Mouse (Mus musculus) left cerebral cortex, postnatal 36 days (tissue): ENCODE measurements around the gene Dlg4. TPM values are rescaled to one million over a fixed set of nuclear protein-coding genes. Genes with fewer than 3 reads are reported as not detected.
A peak's percentile ranks its signal among the peaks of the same experiment; 100 is the strongest.

Experiments
- DNase-seq, 2 experiments: peaks; one replicate each; pipeline ENCODE4 v3.0.0; 2021 to 2022; ENCODE audit warnings: low spot score in 2 of 2, mixed read lengths in 1 of 2
- intact Hi-C: fragments of 180-260 bp; cut with DNase I; formaldehyde crosslinking; loops from one replicate; pipeline ENCODE4 v1.15.1; 2025
- total RNA-seq, 2 experiments: library from RNA; stranded (reverse); gene quantifications; 2 replicates each; pipeline ENCODE4 v1.2.3; 2021

The Dlg4 gene
- 100 to 1,000 TPM; 867 to 894 TPM for total RNA-seq

DNA sequence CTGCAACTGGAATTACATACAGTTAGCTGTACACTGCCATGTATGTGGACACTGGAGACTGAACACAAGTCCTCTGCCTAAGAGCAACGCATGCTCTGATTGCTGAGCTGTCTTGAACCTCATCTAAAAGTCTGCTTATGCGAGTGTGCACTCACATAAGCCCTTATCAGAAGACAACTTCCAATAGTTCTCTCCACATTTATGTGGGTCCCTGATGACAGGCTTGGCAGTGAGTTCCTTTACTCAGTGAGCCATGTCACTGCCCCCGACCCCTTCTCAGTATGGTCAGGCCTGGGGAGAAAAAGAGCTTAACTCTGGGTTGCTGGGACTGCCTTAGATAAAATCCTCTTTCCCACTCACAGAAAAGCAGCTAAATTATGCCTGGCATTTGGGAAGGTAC is at the start of gene Dlg4:
TSS of gene Dlg4 (plus strand) at position 274 of the 400 bp plus-strand sequence.
- no peak for DNase-seq
- intact Hi-C loops = no loop called here

DNA sequence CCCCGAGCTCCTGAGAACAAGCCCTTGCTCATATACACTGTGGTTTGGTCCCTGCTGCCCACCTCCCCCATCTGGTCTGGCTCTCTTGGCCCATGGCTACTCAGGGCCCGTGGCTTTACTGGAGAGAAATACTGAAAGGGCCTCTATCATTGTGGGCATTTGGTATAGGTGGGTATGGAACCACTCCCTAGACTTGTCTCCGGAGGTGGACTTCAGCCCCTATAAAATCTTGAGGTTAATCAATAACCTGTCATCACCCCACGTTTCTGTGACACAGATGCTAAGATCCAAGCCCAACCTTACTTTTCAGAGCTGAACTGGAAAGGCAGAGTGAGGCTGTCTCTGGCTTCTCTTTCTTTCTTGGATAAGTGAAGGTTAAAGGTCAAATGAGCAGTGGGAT is 47.9 kb upstream of the Dlg4 start:
- intact Hi-C loops = loop anchor here (5.0 kb wide), 1 partner anchor 36 kb away; no protein-coding TSS in a partner anchor
- DNase-seq = no peak

GRCm38 (mm10) chr11:69970222-69970621 is 46.5 kb upstream of the Dlg4 start:
- intact Hi-C loops = no loop called here
- DNase-seq = no peak

DNA sequence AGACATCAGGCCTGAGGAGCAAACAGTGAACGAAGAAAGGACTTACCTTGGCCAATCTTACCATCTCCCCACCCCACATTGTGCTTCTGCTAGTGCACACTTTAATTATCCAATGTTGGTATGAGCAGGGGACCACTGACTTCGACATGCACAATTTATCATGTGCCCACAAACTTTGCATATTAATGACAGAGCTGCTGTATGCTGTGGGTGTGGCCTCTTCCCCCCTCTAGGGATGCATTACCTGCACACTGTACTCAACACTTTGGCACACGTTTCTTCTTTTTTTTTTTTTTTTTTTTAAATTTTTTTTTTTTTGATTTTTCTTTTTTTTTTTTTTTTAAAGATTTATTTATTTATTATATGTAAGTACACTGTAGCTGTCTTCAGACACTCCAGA is 46.0 kb upstream of the Dlg4 start:
- no peak for DNase-seq
- intact Hi-C loops = no loop called here

- intact Hi-C loops = no loop called here
- no peak for DNase-seq
Measured at GRCm38 (mm10) chr11:69974907-69975306, 41.8 kb upstream of the Dlg4 start.

DNA sequence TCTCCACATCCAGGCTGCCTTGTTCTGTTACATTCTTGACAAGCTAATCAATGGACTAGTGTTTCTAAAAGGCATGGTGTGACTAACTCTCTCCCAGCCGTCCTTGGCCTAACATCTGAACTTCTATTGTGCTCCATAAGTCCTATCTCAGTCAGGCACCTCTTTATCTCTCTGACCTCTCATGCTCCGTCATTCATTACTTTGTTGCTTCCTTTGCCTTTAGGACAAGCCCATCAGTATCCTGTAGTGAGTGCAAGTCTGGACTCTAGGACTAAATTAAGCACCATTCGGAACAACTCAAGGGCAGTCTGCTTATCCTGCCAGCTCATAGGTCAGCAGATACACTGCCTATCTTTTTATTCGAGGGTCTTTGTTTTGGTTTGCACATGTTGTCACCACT is 40.5 kb upstream of the Dlg4 start:
- no peak for DNase-seq
- intact Hi-C loops = no loop called here

DNA sequence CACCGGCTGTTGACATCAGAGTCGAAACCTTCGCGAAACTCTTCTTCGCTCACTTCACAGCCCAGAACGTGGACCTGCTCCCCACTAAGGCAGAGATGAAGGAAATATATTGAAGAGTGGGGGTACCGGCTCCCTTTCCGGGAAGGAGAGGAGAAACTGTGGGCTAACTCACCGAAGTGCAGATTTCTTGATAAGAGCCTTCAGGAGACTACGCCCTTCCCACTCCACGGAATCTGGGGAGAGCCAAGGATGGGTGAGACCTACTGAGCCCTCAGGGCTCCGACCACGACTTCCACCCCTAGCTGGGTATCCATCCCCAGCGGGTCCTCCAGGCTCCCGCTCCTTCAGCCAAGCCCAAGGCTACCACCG is 36.9 kb upstream of the Dlg4 start:
- DNase-seq = no peak
- intact Hi-C loops = loop anchor here (1.0 to 2.0 kb wide), 2 partner anchors 11 to 59 kb away; partner anchors contain the start of genes Eif5a and Gabarap

- peak; percentile 98 to 99 for DNase-seq
- intact Hi-C loops = loop anchor here (1.0 to 2.0 kb wide), 2 partner anchors 11 to 60 kb away; partner anchors contain the start of genes Eif5a and Gabarap
Measured at GRCm38 (mm10) chr11:69980196-69981140, 36.3 kb upstream of the Dlg4 start.

DNA sequence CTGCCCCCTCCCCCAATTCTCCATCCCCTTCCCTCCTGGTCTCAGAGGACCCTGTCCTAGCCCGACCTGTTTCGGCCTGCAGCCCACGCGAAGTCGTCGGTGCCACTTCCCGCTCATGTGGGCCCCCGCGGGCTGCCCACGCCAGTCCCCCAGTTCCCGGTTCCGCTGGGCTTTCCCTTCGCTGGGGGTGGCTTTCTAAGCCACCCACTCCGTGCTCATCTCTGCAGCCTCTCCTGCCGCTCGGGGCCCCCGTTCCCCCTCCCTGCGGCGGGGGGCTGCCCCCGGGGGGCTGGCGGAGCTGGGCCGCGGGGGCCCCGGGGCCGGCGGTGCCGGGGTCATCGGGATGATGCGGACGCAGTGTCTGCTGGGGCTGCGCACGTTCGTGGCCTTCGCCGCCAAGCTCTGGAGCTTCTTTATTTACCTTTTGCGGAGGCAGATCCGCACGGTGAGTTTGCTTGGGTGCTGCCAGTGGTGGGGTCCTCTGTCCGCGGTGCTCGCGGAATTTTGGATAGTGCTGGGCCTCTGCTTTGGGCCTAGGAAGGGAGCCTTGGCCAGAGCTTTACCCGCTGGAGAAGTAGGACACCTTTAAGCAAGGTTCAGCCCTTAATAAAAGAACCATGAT is 35.5 kb upstream of the Dlg4 start, which contains the start of gene Ctdnep1:
TSS of gene Ctdnep1 (plus strand) at position 16 of the 622 bp plus-strand sequence.
- intact Hi-C loops = loop anchor here (2.0 kb wide), 1 partner anchor 60 kb away; the partner anchor contains the start of gene Eif5a
- peak; percentile 43 to 49 for DNase-seq

DNA sequence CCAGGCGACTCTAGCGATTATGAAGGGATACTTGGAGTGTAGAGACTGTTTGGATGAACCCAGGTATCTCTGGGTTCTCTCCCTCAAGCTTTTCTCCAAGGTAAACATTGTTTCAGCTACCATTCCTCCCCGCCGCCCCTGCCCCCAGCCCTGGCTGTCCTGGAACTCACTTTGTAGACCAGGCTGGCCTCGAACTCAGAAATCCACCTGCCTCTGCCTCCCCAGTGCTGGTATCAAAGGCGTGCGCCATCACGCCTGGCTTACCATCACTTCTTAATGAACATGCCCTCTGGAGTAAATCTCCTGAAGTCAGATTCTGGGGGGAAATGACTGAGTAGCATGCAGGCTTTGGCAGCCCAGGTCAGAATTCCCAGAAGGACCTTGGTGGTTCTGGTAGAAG is 34.5 kb upstream of the Dlg4 start, which contains the start of gene Elp5:
TSS of gene Elp5 (minus strand) at position 293 of the 400 bp plus-strand sequence.
- intact Hi-C loops = no loop called here
- no peak for DNase-seq

DNA sequence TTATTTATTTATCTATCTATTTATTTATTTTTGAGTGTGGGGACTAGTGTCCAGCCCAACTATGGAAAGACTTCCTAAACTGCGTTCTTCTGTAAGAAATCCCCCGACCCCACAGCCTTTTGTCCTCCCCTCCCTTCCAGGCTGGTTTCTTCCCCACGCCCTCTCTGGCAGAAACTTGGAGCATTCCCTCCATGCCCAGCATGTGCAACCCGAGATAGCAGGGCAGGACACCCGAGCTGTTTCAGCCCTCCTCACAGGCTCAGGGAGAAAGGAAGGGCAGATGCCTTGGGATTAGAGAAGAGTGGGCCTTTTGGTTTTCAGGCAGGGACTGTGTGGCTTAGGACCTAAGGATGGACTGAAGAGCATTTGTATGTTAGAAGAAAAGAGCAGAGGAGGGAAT is 33.9 kb upstream of the Dlg4 start:
- no peak for DNase-seq
- intact Hi-C loops = no loop called here

DNA sequence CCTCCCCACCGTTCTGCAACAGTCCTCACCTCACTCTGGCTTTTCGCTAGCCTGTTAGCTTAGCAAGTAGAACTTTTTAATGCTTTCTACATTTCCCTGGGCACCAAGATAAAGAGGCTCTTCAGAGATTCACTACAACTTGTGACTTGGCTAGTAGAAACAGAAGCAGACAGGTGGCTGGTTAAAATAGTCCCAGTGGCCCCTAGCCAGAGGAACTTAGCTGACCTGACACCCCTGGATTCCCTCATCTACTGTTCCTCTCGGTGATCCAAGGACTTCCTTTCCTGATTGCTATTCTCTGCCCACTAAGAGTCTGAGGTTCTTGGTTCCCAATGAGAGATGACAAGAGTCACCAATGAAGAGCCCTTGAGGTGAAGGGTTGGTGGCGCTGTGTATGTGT is 33.4 kb upstream of the Dlg4 start:
- no peak for DNase-seq
- intact Hi-C loops = no loop called here

GRCm38 (mm10) chr11:69984431-69984830 is 32.3 kb upstream of the Dlg4 start:
- DNase-seq = no peak
- intact Hi-C loops = no loop called here

GRCm38 (mm10) chr11:69989949-69990348 is 26.8 kb upstream of the Dlg4 start:
- no peak for DNase-seq
- intact Hi-C loops = no loop called here

- intact Hi-C loops = loop anchor here (1.0 kb wide), 1 partner anchor 11 kb away; no protein-coding TSS in a partner anchor
- DNase-seq = peak; percentile 94 to 95
Measured at GRCm38 (mm10) chr11:69990850-69991691, 25.7 kb upstream of the Dlg4 start, which contains the start of gene Gabarap. TSS of gene Gabarap (plus strand) at chr11:69991143.

DNA sequence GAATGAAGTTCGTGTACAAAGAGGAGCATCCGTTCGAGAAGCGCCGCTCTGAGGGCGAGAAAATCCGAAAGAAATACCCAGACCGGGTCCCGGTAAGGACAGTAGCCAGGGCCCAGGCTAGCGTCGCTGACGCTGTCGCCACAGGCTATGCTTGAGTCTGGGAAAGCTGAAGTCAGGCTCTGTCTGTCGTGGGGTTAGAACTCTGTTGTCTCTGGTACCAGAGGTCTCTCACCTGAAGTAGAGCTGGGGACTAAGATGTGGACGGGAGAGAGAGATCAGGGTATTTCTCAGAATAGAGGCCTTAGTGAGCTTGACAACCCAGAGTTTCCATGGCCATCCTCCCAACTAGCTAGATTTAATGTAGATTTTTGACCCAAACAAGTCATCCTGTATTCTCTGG is 25.0 kb upstream of the Dlg4 start:
- intact Hi-C loops = loop anchor here (1.0 kb wide), 1 partner anchor 11 kb away; no protein-coding TSS in a partner anchor
- no peak for DNase-seq

DNA sequence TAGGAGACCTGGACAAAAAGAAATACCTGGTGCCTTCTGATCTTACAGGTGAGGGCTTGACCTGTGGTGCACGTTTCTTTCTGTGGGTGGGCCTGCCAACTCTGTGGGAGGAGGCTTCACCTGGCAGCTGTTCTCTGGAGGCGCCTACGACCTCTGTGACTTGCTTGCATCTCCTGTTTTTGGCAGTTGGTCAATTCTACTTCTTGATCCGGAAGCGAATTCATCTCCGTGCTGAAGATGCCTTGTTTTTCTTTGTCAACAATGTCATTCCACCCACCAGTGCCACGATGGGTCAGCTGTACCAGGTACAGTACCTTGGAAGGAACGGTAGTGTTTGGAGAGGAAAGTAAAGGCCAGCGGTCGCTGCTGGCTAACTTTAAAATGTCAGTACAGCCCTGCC is 24.3 kb upstream of the Dlg4 start:
- DNase-seq = no peak
- intact Hi-C loops = no loop called here

DNA sequence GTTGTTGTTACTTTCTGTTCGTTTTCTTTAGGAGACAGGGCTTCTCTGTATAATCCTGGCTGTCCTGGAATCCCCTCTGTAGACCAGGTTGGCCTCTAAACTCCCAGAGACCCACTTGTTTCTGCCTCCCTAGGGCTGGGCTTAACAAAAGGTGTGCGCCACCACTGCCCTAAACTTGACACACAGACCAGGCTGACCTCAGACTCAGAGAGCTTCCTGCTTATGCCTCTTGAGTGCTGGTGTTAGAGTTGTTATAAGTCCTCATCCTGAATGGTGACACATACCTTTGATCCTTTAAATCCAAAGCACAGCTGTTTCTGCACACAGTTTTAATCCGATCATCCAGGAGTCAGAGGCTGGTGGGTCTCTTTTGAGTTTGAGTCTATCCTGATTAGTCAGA is 23.8 kb upstream of the Dlg4 start:
- DNase-seq = no peak
- intact Hi-C loops = no loop called here

DNA sequence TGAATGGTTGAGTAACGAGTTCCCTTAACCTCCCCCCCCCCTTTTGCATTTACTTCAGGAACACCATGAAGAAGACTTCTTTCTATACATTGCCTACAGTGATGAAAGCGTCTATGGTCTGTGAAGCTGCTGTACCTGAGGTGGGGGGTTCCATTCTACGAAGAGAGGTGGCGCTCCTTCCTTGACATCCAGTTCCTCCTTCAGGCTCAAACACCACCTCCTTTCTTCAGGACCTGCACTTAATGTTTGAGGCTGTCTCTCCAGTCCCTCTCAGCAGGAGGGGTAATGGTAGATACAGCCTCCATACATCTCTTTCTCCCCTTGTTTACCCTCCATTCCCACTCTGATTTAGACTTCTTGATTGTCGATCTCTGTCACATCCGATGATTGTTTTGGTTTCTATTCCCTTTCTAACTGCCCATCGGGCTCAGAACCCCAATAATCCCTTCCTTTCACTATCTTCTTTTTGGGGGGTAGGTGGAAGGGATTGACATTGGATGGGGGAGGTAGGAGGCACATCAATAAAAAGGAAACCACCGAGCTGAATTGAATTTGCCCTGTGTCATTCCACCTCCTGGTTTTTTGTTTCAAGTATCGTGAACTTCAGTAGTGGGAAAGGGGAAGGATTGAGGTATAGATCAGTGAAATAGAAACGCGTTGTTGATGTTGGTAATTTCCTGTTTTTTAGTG is 22.2 kb upstream of the Dlg4 start:
- intact Hi-C loops = no loop called here
- DNase-seq = no peak
